ENCODE assay signal across 17 mouse cellular contexts in the genomic region with DNA sequence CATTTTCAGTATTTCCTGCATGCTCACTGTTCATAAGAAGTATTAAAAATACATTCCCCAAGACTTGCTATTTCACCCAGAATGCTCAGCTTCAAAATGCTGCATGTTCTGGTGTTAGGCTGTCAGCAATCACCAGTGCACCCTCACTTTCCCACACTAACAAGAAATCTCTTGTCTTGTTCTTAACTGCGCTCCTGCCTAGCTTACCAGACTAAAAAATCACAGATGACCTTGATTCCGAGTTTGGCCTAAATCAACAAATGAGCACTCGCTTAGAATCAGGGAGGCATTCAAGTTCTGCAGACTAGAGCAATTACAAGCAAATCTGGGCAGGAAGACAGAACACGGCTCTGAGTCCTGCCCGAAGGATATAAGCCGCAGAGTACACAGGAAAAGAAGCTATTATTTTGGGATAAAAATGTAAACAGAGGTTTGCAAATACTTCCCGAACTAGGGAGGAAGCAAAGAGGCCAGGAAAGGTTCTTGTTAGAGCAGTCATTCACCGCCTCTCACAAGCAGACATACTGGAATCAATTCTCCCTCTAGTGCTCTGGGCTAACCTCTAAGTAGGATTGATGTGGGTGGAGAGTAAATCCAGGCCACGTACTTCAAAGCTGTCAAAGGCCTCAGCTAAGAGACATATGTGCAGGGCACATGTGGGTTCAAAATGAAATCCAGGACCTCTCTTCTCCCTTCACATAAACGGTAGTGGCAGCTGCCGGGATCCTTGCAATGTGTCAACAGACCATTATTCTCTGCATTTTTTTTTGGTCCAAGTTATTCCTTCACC.
DNase-seq lines count a peak whose midpoint lies in the region; ATAC-seq lines count a peak whose summit lies in the region.
"Had no signal": no experiment of that assay in that cellular context is flagged by ENCODE, and none has a peak within 500 bp of the region (broad histone marks: within the 10 kb centered on the region; RNA-seq: fewer than 3 reads in every experiment).

No protein-coding gene starts in this region.

- no peak overlapping the region for H3K9ac ChIP-seq in midbrain, embryonic 12.5 days (replicated peaks)
- H3K9ac ChIP-seq in midbrain, embryonic 11.5 days (ENCODE audit: low read length): no peak overlapping the region
- H3K9ac ChIP-seq in midbrain, embryonic 16.5 days (ENCODE audit: low read depth, low read length): no peak overlapping the region
- H3K9ac ChIP-seq in heart, embryonic 11.5 days (ENCODE audit: low read depth, low read length): no peak overlapping the region
- H3K9ac ChIP-seq: heart, embryonic 15.5 days had no signal

- peak; percentile 41 for ATAC-seq in frontal cortex, adult (ENCODE audit: low TSS enrichment)
- ATAC-seq in midbrain, embryonic 12.5 days (ENCODE audit: low FRiP score, low read depth): no peak
- no peak for ATAC-seq in midbrain, embryonic 11.5 days (ENCODE audit: low FRiP score)
- ATAC-seq in midbrain, embryonic 16.5 days: no peak
- ATAC-seq in heart, embryonic 11.5 days (replicated peaks; ENCODE audit: insufficient number of reproducible peaks, low FRiP score, low TSS enrichment): no peak
- ATAC-seq: activated CD4-positive, CD25-positive, alpha-beta regulatory T cell, adult 4 months; inflammation-experienced regulatory T-cells, adult 6 months had no signal

- intact Hi-C loops in left cerebral cortex, postnatal 14 days (cut with DNase I): no loop called here

- H3K9me3 ChIP-seq in midbrain, embryonic 12.5 days: peaks cover 5% of the 10 kb centered on the region; the same call in 1 of the 2 replicates
- no peaks in the 10 kb centered on the region; the same call in 1 of the 2 replicates for H3K9me3 ChIP-seq in midbrain, embryonic 11.5 days (ENCODE audit: control insufficient read depth, low read length)
- no peaks in the 10 kb centered on the region for H3K9me3 ChIP-seq in midbrain, embryonic 16.5 days (replicated peaks; ENCODE audit: control insufficient read depth, low read length, poor library complexity, severe bottlenecking)
- no peaks in the 10 kb centered on the region; the same call in 1 of the 2 replicates for H3K9me3 ChIP-seq in heart, embryonic 11.5 days (replicated peaks; ENCODE audit: control insufficient read depth, low read length)

- no peaks in the 10 kb centered on the region for H3K4me1 ChIP-seq in midbrain, embryonic 12.5 days
- peaks cover 3% of the 10 kb centered on the region; the same call in 1 of the 2 replicates for H3K4me1 ChIP-seq in midbrain, embryonic 11.5 days (ENCODE audit: control insufficient read depth, insufficient read depth, low read length)
- H3K4me1 ChIP-seq in midbrain, embryonic 16.5 days (ENCODE audit: control insufficient read depth, insufficient read depth, low read length): peaks cover 15% of the 10 kb centered on the region
- no peaks in the 10 kb centered on the region for H3K4me1 ChIP-seq in heart, embryonic 11.5 days (ENCODE audit: control insufficient read depth, insufficient read depth, low read length)
- H3K4me1 ChIP-seq: heart, embryonic 15.5 days had no signal

- peak overlapping the region; percentile 2; the same call in 1 of the 2 replicates for H3K27ac ChIP-seq in midbrain, embryonic 12.5 days (replicated peaks)
- no peak overlapping the region for H3K27ac ChIP-seq in midbrain, embryonic 11.5 days (ENCODE audit: low read depth, low read length)
- peak overlapping the region; percentile 36; the same call in 1 of the 2 replicates for H3K27ac ChIP-seq in midbrain, embryonic 16.5 days (ENCODE audit: low read length)
- no peak overlapping the region for H3K27ac ChIP-seq in heart, embryonic 11.5 days (ENCODE audit: low read depth, low read length)
- H3K27ac ChIP-seq: heart, embryonic 15.5 days had no signal

- H3K4me2 ChIP-seq in midbrain, embryonic 12.5 days (replicated peaks): no peak overlapping the region
- H3K4me2 ChIP-seq in midbrain, embryonic 11.5 days: no peak overlapping the region
- no peak overlapping the region for H3K4me2 ChIP-seq in midbrain, embryonic 16.5 days (ENCODE audit: low read length)
- H3K4me2 ChIP-seq in heart, embryonic 11.5 days: no peak overlapping the region
- H3K4me2 ChIP-seq: heart, embryonic 15.5 days had no signal

- DNase-seq in frontal cortex, postnatal 25 days (ENCODE audit: low spot score in 2 of 2): no peak
- DNase-seq in midbrain, embryonic 11.5 days (ENCODE audit: low spot score, missing footprints): no peak
- DNase-seq in forelimb bud, embryonic 11.5 days (ENCODE audit: low read depth, low spot score): peak; percentile 81
- DNase-seq in left cerebral cortex, postnatal 14 days (ENCODE audit: low spot score in 2 of 2): no peak
- DNase-seq: cerebellum, postnatal 25 days; gastrocnemius, postnatal 25 days; left cerebral cortex, postnatal 4 days; spleen, adult 18-20 months; thymus, postnatal 14 days had no signal

- 72% methylated on average over 11 of the region's 11 CpGs for WGBS in midbrain, embryonic 12.5 days
- WGBS in midbrain, embryonic 11.5 days: 77% methylated on average over 11 of the region's 11 CpGs
- 65% methylated on average over 11 of the region's 11 CpGs for WGBS in midbrain, embryonic 16.5 days
- 52% methylated on average over 11 of the region's 11 CpGs for WGBS in heart, embryonic 11.5 days (ENCODE audit: insufficient replicate concordance)

- no peaks in the 10 kb centered on the region for H3K27me3 ChIP-seq in midbrain, embryonic 12.5 days
- H3K27me3 ChIP-seq in midbrain, embryonic 11.5 days (ENCODE audit: control insufficient read depth, insufficient read depth, low read length): no peaks in the 10 kb centered on the region
- H3K27me3 ChIP-seq in midbrain, embryonic 16.5 days (ENCODE audit: control insufficient read depth, insufficient read depth, low read depth, low read length): no peaks in the 10 kb centered on the region
- H3K27me3 ChIP-seq in heart, embryonic 11.5 days (ENCODE audit: control insufficient read depth, insufficient read depth, low read length): no peaks in the 10 kb centered on the region
- H3K27me3 ChIP-seq: heart, embryonic 15.5 days had no signal

- H3K36me3 ChIP-seq in midbrain, embryonic 12.5 days: no peaks in the 10 kb centered on the region
- no peaks in the 10 kb centered on the region for H3K36me3 ChIP-seq in midbrain, embryonic 11.5 days (ENCODE audit: control insufficient read depth, insufficient read depth, low read length)
- H3K36me3 ChIP-seq in midbrain, embryonic 16.5 days (ENCODE audit: control insufficient read depth, insufficient read depth, low read length): no peaks in the 10 kb centered on the region
- no peaks in the 10 kb centered on the region for H3K36me3 ChIP-seq in heart, embryonic 11.5 days (ENCODE audit: control insufficient read depth, insufficient read depth, low read length)
- H3K36me3 ChIP-seq: heart, embryonic 15.5 days had no signal

- H3K4me3 ChIP-seq in midbrain, embryonic 12.5 days: no peak overlapping the region
- H3K4me3 ChIP-seq in midbrain, embryonic 11.5 days (ENCODE audit: low read depth, low read length): no peak overlapping the region
- H3K4me3 ChIP-seq in midbrain, embryonic 16.5 days (ENCODE audit: low read depth, low read length): no peak overlapping the region
- no peak overlapping the region for H3K4me3 ChIP-seq in heart, embryonic 11.5 days (ENCODE audit: low read depth, low read length)
- H3K4me3 ChIP-seq: heart, embryonic 15.5 days; myocyte had no signal

Comparison
In these comparisons a context has a peak if more than half of its experiments do, and no peak if none do; other contexts are left out.
1. H3K27ac ChIP-seq: peak in midbrain, embryonic 12.5 days (single experiment) and midbrain, embryonic 16.5 days (single experiment); none in midbrain, embryonic 11.5 days (single experiment) and heart, embryonic 11.5 days (single experiment).